Mouse (Mus musculus) lung, adult 2 months (tissue): Measurements from ENCODE around the gene Jkamp.

Experiments
- CTCF ChIP-seq: fragments of 200-500 bp; IDR thresholded peaks from 2 replicates; pipeline ENCODE4 v1.5.1; 2011; ENCODE audit warnings: mild to moderate bottlenecking, low read length, control low read depth; ENCODE audit not compliant: insufficient read depth
- POLR2A ChIP-seq: fragments of 200-500 bp; IDR thresholded peaks from 2 replicates; pipeline ENCODE4 v1.6.1; 2011; ENCODE audit warnings: low read depth, mild to moderate bottlenecking, control low read depth, low read length, borderline replicate concordance; ENCODE audit errors: extremely low read depth

DNA sequence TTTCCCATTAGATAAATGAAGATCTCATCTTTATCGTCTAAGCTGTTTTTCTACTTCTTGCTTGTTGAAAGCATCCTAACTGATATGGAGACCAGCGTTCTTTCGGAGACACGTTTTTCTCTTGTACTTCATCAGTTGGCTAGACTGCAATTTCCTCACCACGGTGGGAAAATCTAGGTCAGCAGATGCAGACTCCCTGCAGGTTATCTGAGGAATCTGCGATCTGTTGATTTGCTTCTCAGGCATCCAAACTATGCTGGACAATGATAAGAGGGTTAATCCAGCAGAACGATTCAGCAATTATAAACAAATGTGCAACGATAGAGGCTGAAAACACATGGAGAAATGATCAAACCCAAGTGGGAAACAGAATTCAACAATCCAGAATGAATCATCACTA lies 45.9 kb upstream of the Jkamp start:
- TF ChIP-seq CTCF = no peak
- no peak for TF ChIP-seq POLR2A
